8 mouse cellular contexts compared by ENCODE assay signal in genomic region chr6:145249291-145250184, GRCm38 (mm10). TPM values are rescaled to one million over a fixed set of nuclear protein-coding genes. Genes with fewer than 3 reads are reported as not detected.
A peak's percentile ranks its signal among the peaks of the same experiment; 100 is the strongest.
DNase-seq lines count a peak whose midpoint lies in the region; ATAC-seq and TF ChIP-seq lines count a peak whose summit lies in the region.

No protein-coding gene starts in this region.

- DNase-seq in liver, embryonic 13.5 days = peak; percentile 52
- DNase-seq in naive thymus-derived CD4-positive, alpha-beta T cell, adult 2 months (ENCODE audit: low read depth) = peak; percentile 83

- peak overlapping the region; percentile 80 for H3K4me2 ChIP-seq in heart, embryonic 12.5 days
- peak overlapping the region; percentile 80 for H3K4me2 ChIP-seq in kidney, embryonic 15.5 days
- H3K4me2 ChIP-seq in liver, embryonic 13.5 days = peak overlapping the region; percentile 92
- H3K4me2 ChIP-seq in stomach, embryonic 14.5 days (replicated peaks; ENCODE audit: low read depth, low read length) = peak overlapping the region; percentile 67

- H3K9me3 ChIP-seq in heart, embryonic 12.5 days (replicated peaks) = no peaks in the 10 kb centered on the region
- no peaks in the 10 kb centered on the region for H3K9me3 ChIP-seq in kidney, embryonic 15.5 days (replicated peaks)
- H3K9me3 ChIP-seq in liver, embryonic 13.5 days (replicated peaks) = no peaks in the 10 kb centered on the region
- no peaks in the 10 kb centered on the region for H3K9me3 ChIP-seq in stomach, embryonic 14.5 days (ENCODE audit: control insufficient read depth, low read depth, low read length)

- H3K4me3 ChIP-seq in bone marrow macrophage, adult 2 months (ENCODE audit: insufficient read depth, low read length) = peak overlapping the region; percentile 94
- H3K4me3 ChIP-seq in embryonic fibroblast, embryonic 13.5 days (ENCODE audit: insufficient read depth, low read length) = peak overlapping the region; percentile 90
- H3K4me3 ChIP-seq in heart, embryonic 12.5 days = peak overlapping the region; percentile 100
- peak overlapping the region; percentile 93 for H3K4me3 ChIP-seq in kidney, embryonic 15.5 days (replicated peaks)
- H3K4me3 ChIP-seq in liver, embryonic 13.5 days (replicated peaks) = peak overlapping the region; percentile 95
- H3K4me3 ChIP-seq in stomach, embryonic 14.5 days (ENCODE audit: low read depth, low read length) = peak overlapping the region; percentile 93

- H3K36me3 ChIP-seq in heart, embryonic 12.5 days = peaks cover 10% of the 10 kb centered on the region
- H3K36me3 ChIP-seq in kidney, embryonic 15.5 days = peaks cover 19% of the 10 kb centered on the region
- peaks cover 20% of the 10 kb centered on the region for H3K36me3 ChIP-seq in liver, embryonic 13.5 days
- peaks cover 3% of the 10 kb centered on the region; the same call in 1 of the 2 replicates for H3K36me3 ChIP-seq in stomach, embryonic 14.5 days (ENCODE audit: control insufficient read depth, insufficient read depth, low read length)

- no peak for TF ChIP-seq CTCF in bone marrow macrophage, adult 2 months (IDR thresholded peaks at IDR 0.05; ENCODE audit: low read depth, low read length)
- TF ChIP-seq CTCF in embryonic fibroblast, embryonic 13.5 days (IDR thresholded peaks at IDR 0.05; ENCODE audit: borderline replicate concordance, insufficient read depth, low read length) = no peak

- H3K27me3 ChIP-seq in heart, embryonic 12.5 days (replicated peaks) = peaks cover 29% of the 10 kb centered on the region
- H3K27me3 ChIP-seq in kidney, embryonic 15.5 days = no peaks in the 10 kb centered on the region
- 0 out of 2 replicates have a peak, but pooled peaks cover 7% of the 10 kb centered on the region for H3K27me3 ChIP-seq in liver, embryonic 13.5 days
- no peaks in the 10 kb centered on the region for H3K27me3 ChIP-seq in stomach, embryonic 14.5 days (ENCODE audit: control insufficient read depth, insufficient read depth, low read length)

- no peak for TF ChIP-seq POLR2A in bone marrow macrophage, adult 2 months (IDR thresholded peaks at IDR 0.05; ENCODE audit: borderline replicate concordance, low read depth, low read length)
- no peak for TF ChIP-seq POLR2A in embryonic fibroblast, embryonic 13.5 days (IDR thresholded peaks at IDR 0.05; ENCODE audit: low read depth, low read length)

- ATAC-seq in CD4-positive, CD25-positive, alpha-beta regulatory T cell, adult 4 months = peak; percentile 70
- peak; percentile 73 for ATAC-seq in heart, embryonic 12.5 days (ENCODE audit: insufficient number of reproducible peaks, low FRiP score)
- ATAC-seq in kidney, embryonic 15.5 days (replicated peaks; ENCODE audit: low FRiP score) = peak; percentile 73
- ATAC-seq in liver, embryonic 13.5 days (ENCODE audit: low read depth) = peak; percentile 75
- peak; percentile 51; the same call in 1 of the 2 replicates for ATAC-seq in stomach, embryonic 14.5 days (ENCODE audit: insufficient number of reproducible peaks, insufficient read depth, low FRiP score, low read depth)

- no peak overlapping the region for H3K27ac ChIP-seq in bone marrow macrophage, adult 2 months (ENCODE audit: insufficient read depth, low read depth, low read length)
- H3K27ac ChIP-seq in embryonic fibroblast, embryonic 13.5 days (ENCODE audit: insufficient read depth, low read length) = peak overlapping the region; percentile 47; the same call in 1 of the 2 replicates
- peak overlapping the region; percentile 86 for H3K27ac ChIP-seq in heart, embryonic 12.5 days (ENCODE audit: poor library complexity, severe bottlenecking)
- H3K27ac ChIP-seq in kidney, embryonic 15.5 days = peak overlapping the region; percentile 88
- peak overlapping the region; percentile 88 for H3K27ac ChIP-seq in liver, embryonic 13.5 days
- H3K27ac ChIP-seq in stomach, embryonic 14.5 days (ENCODE audit: low read length) = peak overlapping the region; percentile 74

- peaks cover 10% of the 10 kb centered on the region for H3K4me1 ChIP-seq in bone marrow macrophage, adult 2 months (ENCODE audit: control insufficient read depth, insufficient read depth, low read length)
- peaks cover 7% of the 10 kb centered on the region for H3K4me1 ChIP-seq in embryonic fibroblast, embryonic 13.5 days (ENCODE audit: control insufficient read depth, insufficient read depth, low read length)
- peaks cover 15% of the 10 kb centered on the region; the same call in 1 of the 2 replicates for H3K4me1 ChIP-seq in heart, embryonic 12.5 days (replicated peaks)
- peaks cover 17% of the 10 kb centered on the region for H3K4me1 ChIP-seq in kidney, embryonic 15.5 days
- peaks cover 34% of the 10 kb centered on the region for H3K4me1 ChIP-seq in liver, embryonic 13.5 days (replicated peaks)
- H3K4me1 ChIP-seq in stomach, embryonic 14.5 days (ENCODE audit: control insufficient read depth, insufficient read depth, low read length) = peaks cover 11% of the 10 kb centered on the region

- 6% methylated on average over 104 of the region's 124 CpGs for WGBS in heart, embryonic 12.5 days
- WGBS in kidney, embryonic 15.5 days = under 1% methylated on average over 59 of the region's 124 CpGs
- under 1% methylated on average over 104 of the region's 124 CpGs for WGBS in liver, embryonic 13.5 days (ENCODE audit: insufficient replicate concordance)
- WGBS in stomach, embryonic 14.5 days = under 1% methylated on average over 82 of the region's 124 CpGs

- peak overlapping the region; percentile 100 for H3K9ac ChIP-seq in heart, embryonic 12.5 days
- H3K9ac ChIP-seq in kidney, embryonic 15.5 days = peak overlapping the region; percentile 97
- peak overlapping the region; percentile 99 for H3K9ac ChIP-seq in liver, embryonic 13.5 days
- H3K9ac ChIP-seq in stomach, embryonic 14.5 days (replicated peaks; ENCODE audit: low read depth, low read length) = peak overlapping the region; percentile 89

RNA-seq across cellular contexts. Expression of gene Kras, which starts 0.5 kb away (rescaled TPM):
- polyA plus RNA-seq in CD4-positive, CD25-positive, alpha-beta regulatory T cell, adult 4 months (2017; shearing (Covaris generic)) = 10 to 100 TPM; 18.3 to 35.8 TPM
- polyA plus RNA-seq in bone marrow macrophage, adult 2 months (2012; ENCODE audit: insufficient read depth, insufficient read length, missing spikeins) = 33.9 and 36.6 TPM in 2 replicates
- polyA plus RNA-seq in embryonic fibroblast, embryonic 13.5 days (2011; ENCODE audit: insufficient read length, low read depth, missing spikeins) = 85.4 and 97.1 TPM in 2 replicates
- 49.4 and 51.2 TPM in 2 replicates for polyA plus RNA-seq in heart, embryonic 12.5 days (2016; fragmentation: Nextera tagmentation; extraction: Ambion mirVana)
- polyA plus RNA-seq in kidney, embryonic 15.5 days (2015; fragmentation: Nextera tagmentation; extraction: Ambion mirVana) = 73.8 and 76.3 TPM in 2 replicates
- 55.0 and 64.1 TPM in 2 replicates for polyA plus RNA-seq in liver, embryonic 13.5 days (2015; fragmentation: Nextera tagmentation; extraction: Ambion mirVana)
- polyA plus RNA-seq in stomach, embryonic 14.5 days (2014; fragmentation: Nextera tagmentation; extraction: Ambion mirVana) = 81.1 and 87.9 TPM in 2 replicates

RNA-seq across cellular contexts. Expression of gene Etfrf1, which starts 38.6 kb away (rescaled TPM):
- polyA plus RNA-seq in CD4-positive, CD25-positive, alpha-beta regulatory T cell, adult 4 months (2017; shearing (Covaris generic)) = 10 to 100 TPM; 26.5 to 31.1 TPM
- 35.0 and 38.9 TPM in 2 replicates for polyA plus RNA-seq in bone marrow macrophage, adult 2 months (2012; ENCODE audit: insufficient read depth, insufficient read length, missing spikeins)
- 32.4 and 38.4 TPM in 2 replicates for polyA plus RNA-seq in embryonic fibroblast, embryonic 13.5 days (2011; ENCODE audit: insufficient read length, low read depth, missing spikeins)
- polyA plus RNA-seq in heart, embryonic 12.5 days (2016; fragmentation: Nextera tagmentation; extraction: Ambion mirVana) = 58.3 and 60.0 TPM in 2 replicates
- polyA plus RNA-seq in kidney, embryonic 15.5 days (2015; fragmentation: Nextera tagmentation; extraction: Ambion mirVana) = 38.5 and 41.2 TPM in 2 replicates
- polyA plus RNA-seq in liver, embryonic 13.5 days (2015; fragmentation: Nextera tagmentation; extraction: Ambion mirVana) = 16.2 and 17.1 TPM in 2 replicates
- 30.3 and 34.6 TPM in 2 replicates for polyA plus RNA-seq in stomach, embryonic 14.5 days (2014; fragmentation: Nextera tagmentation; extraction: Ambion mirVana)

RNA-seq across cellular contexts. Expression of gene Casc1, which starts 38.7 kb away (rescaled TPM):
- polyA plus RNA-seq in CD4-positive, CD25-positive, alpha-beta regulatory T cell, adult 4 months (2017; shearing (Covaris generic)) = under 1 TPM; 0.24 to 0.41 TPM
- 0.35 TPM in 1 of 2 replicates, not detected in the other for polyA plus RNA-seq in bone marrow macrophage, adult 2 months (2012; ENCODE audit: insufficient read depth, insufficient read length, missing spikeins)
- polyA plus RNA-seq in embryonic fibroblast, embryonic 13.5 days (2011; ENCODE audit: insufficient read length, low read depth, missing spikeins) = 0.99 and 1.1 TPM in 2 replicates
- 0.22 and 0.35 TPM in 2 replicates for polyA plus RNA-seq in heart, embryonic 12.5 days (2016; fragmentation: Nextera tagmentation; extraction: Ambion mirVana)
- 0.46 and 0.78 TPM in 2 replicates for polyA plus RNA-seq in kidney, embryonic 15.5 days (2015; fragmentation: Nextera tagmentation; extraction: Ambion mirVana)
- 0.10 and 0.13 TPM in 2 replicates for polyA plus RNA-seq in liver, embryonic 13.5 days (2015; fragmentation: Nextera tagmentation; extraction: Ambion mirVana)
- polyA plus RNA-seq in stomach, embryonic 14.5 days (2014; fragmentation: Nextera tagmentation; extraction: Ambion mirVana) = 0.73 and 0.74 TPM in 2 replicates
